Mouse (Mus musculus): ENCODE data around the gene Trpm3. TPM values are rescaled to one million over a fixed set of nuclear protein-coding genes. Genes with fewer than 3 reads are reported as not detected.

Gene Trpm3
- polyA plus RNA-seq, 1 experiment from 2014 or later = 0.23 TPM

GRCm38 (mm10) chr19:22719027-22719426 is 580.2 kb downstream of the Trpm3 start:
- H3K4me2 ChIP-seq (replicated peaks; ENCODE audit: low read depth) = no peak overlapping the region
- 61% methylated on average over 2 of the region's 2 CpGs for WGBS
- TF ChIP-seq CTCF (IDR thresholded peaks at IDR 0.05; ENCODE audit: low read depth) = no peak

GRCm38 (mm10) chr19:22729846-22730245 is 591.0 kb downstream of the Trpm3 start:
- no peak overlapping the region for H3K27ac ChIP-seq (ENCODE audit: low read depth, low read length)
- no peaks in the 10 kb centered on the region for H3K27me3 ChIP-seq (replicated peaks; ENCODE audit: control insufficient read depth, insufficient read depth, low read length)
- no peak for ATAC-seq
- no peak overlapping the region for H3K4me3 ChIP-seq (ENCODE audit: low read depth, low read length)
- no peak overlapping the region for H3K4me2 ChIP-seq (replicated peaks; ENCODE audit: low read depth)
- no peaks in the 10 kb centered on the region for H3K4me1 ChIP-seq (replicated peaks; ENCODE audit: control insufficient read depth, insufficient read depth, low read length)
- H3K36me3 ChIP-seq (ENCODE audit: control insufficient read depth, insufficient read depth) = no peaks in the 10 kb centered on the region
- H3K9me3 ChIP-seq (ENCODE audit: control insufficient read depth) = no peaks in the 10 kb centered on the region
- H3K9ac ChIP-seq (ENCODE audit: low read depth, low read length) = no peak overlapping the region
- 70% methylated on average over 2 of the region's 2 CpGs for whole genome bisulfite sequencing
- TF ChIP-seq CTCF (IDR thresholded peaks at IDR 0.05; ENCODE audit: low read depth) = no peak

More at GRCm38 (mm10) chr19:22719027-22719426, 580.2 kb downstream of the Trpm3 start:
- H3K4me1 ChIP-seq (replicated peaks; ENCODE audit: control insufficient read depth, insufficient read depth, low read length) = no peaks in the 10 kb centered on the region
- H3K27ac ChIP-seq (ENCODE audit: low read depth, low read length) = no peak overlapping the region
- no peaks in the 10 kb centered on the region for H3K36me3 ChIP-seq (ENCODE audit: control insufficient read depth, insufficient read depth)
- ATAC-seq = no peak
- H3K4me3 ChIP-seq (ENCODE audit: low read depth, low read length) = no peak overlapping the region
- no peaks in the 10 kb centered on the region for H3K9me3 ChIP-seq (ENCODE audit: control insufficient read depth)
- no peaks in the 10 kb centered on the region for H3K27me3 ChIP-seq (replicated peaks; ENCODE audit: control insufficient read depth, insufficient read depth, low read length)
- no peak overlapping the region for H3K9ac ChIP-seq (ENCODE audit: low read depth, low read length)

GRCm38 (mm10) chr19:22730971-22731370 is 592.1 kb downstream of the Trpm3 start:
- H3K4me2 ChIP-seq (replicated peaks; ENCODE audit: low read depth) = no peak overlapping the region
- no peaks in the 10 kb centered on the region for H3K36me3 ChIP-seq (ENCODE audit: control insufficient read depth, insufficient read depth)
- H3K27me3 ChIP-seq (replicated peaks; ENCODE audit: control insufficient read depth, insufficient read depth, low read length) = no peaks in the 10 kb centered on the region
- H3K27ac ChIP-seq (ENCODE audit: low read depth, low read length) = no peak overlapping the region
- no peak overlapping the region for H3K4me3 ChIP-seq (ENCODE audit: low read depth, low read length)
- no peak for ATAC-seq
- H3K4me1 ChIP-seq (replicated peaks; ENCODE audit: control insufficient read depth, insufficient read depth, low read length) = no peaks in the 10 kb centered on the region
- TF ChIP-seq CTCF (IDR thresholded peaks at IDR 0.05; ENCODE audit: low read depth) = no peak
- H3K9ac ChIP-seq (ENCODE audit: low read depth, low read length) = no peak overlapping the region
- H3K9me3 ChIP-seq (ENCODE audit: control insufficient read depth) = no peaks in the 10 kb centered on the region

GRCm38 (mm10) chr19:22736870-22737269 is 598.0 kb downstream of the Trpm3 start:
- H3K4me3 ChIP-seq (ENCODE audit: low read depth, low read length) = no peak overlapping the region
- H3K4me1 ChIP-seq (replicated peaks; ENCODE audit: control insufficient read depth, insufficient read depth, low read length) = no peaks in the 10 kb centered on the region
- H3K4me2 ChIP-seq (replicated peaks; ENCODE audit: low read depth) = no peak overlapping the region
- H3K27ac ChIP-seq (ENCODE audit: low read depth, low read length) = no peak overlapping the region
- no peaks in the 10 kb centered on the region for H3K36me3 ChIP-seq (ENCODE audit: control insufficient read depth, insufficient read depth)
- ATAC-seq = no peak
- no peaks in the 10 kb centered on the region for H3K9me3 ChIP-seq (ENCODE audit: control insufficient read depth)
- 47% methylated on average over 2 of the region's 2 CpGs for WGBS
- no peak overlapping the region for H3K9ac ChIP-seq (ENCODE audit: low read depth, low read length)
- no peaks in the 10 kb centered on the region for H3K27me3 ChIP-seq (replicated peaks; ENCODE audit: control insufficient read depth, insufficient read depth, low read length)
- no peak for TF ChIP-seq CTCF (IDR thresholded peaks at IDR 0.05; ENCODE audit: low read depth)

- H3K4me3 ChIP-seq (ENCODE audit: low read depth, low read length) = no peak overlapping the region
- H3K9me3 ChIP-seq (ENCODE audit: control insufficient read depth) = no peaks in the 10 kb centered on the region
- TF ChIP-seq CTCF (IDR thresholded peaks at IDR 0.05; ENCODE audit: low read depth) = no peak
- no peaks in the 10 kb centered on the region for H3K4me1 ChIP-seq (replicated peaks; ENCODE audit: control insufficient read depth, insufficient read depth, low read length)
- H3K4me2 ChIP-seq (replicated peaks; ENCODE audit: low read depth) = no peak overlapping the region
- no peak for ATAC-seq
- WGBS = 62% methylated on average over 3 of the region's 3 CpGs
- no peaks in the 10 kb centered on the region for H3K36me3 ChIP-seq (ENCODE audit: control insufficient read depth, insufficient read depth)
- no peaks in the 10 kb centered on the region for H3K27me3 ChIP-seq (replicated peaks; ENCODE audit: control insufficient read depth, insufficient read depth, low read length)
- no peak overlapping the region for H3K27ac ChIP-seq (ENCODE audit: low read depth, low read length)
- H3K9ac ChIP-seq (ENCODE audit: low read depth, low read length) = no peak overlapping the region
These were observed 600.4 kb downstream of the Trpm3 start for GRCm38 (mm10) chr19:22739240-22739639.

GRCm38 (mm10) chr19:22753311-22753809 is 614.5 kb downstream of the Trpm3 start:
- H3K9ac ChIP-seq (ENCODE audit: low read depth, low read length) = no peak overlapping the region
- TF ChIP-seq CTCF (IDR thresholded peaks at IDR 0.05; ENCODE audit: low read depth) = no peak
- no peaks in the 10 kb centered on the region for H3K27me3 ChIP-seq (replicated peaks; ENCODE audit: control insufficient read depth, insufficient read depth, low read length)
- H3K4me3 ChIP-seq (ENCODE audit: low read depth, low read length) = no peak overlapping the region
- H3K9me3 ChIP-seq (ENCODE audit: control insufficient read depth) = no peaks in the 10 kb centered on the region
- WGBS = 47% methylated on average over 13 of the region's 13 CpGs
- no peaks in the 10 kb centered on the region for H3K36me3 ChIP-seq (ENCODE audit: control insufficient read depth, insufficient read depth)
- no peak for ATAC-seq
- no peaks in the 10 kb centered on the region for H3K4me1 ChIP-seq (replicated peaks; ENCODE audit: control insufficient read depth, insufficient read depth, low read length)
- no peak overlapping the region for H3K4me2 ChIP-seq (replicated peaks; ENCODE audit: low read depth)
- no peak overlapping the region for H3K27ac ChIP-seq (ENCODE audit: low read depth, low read length)

- H3K27ac ChIP-seq (ENCODE audit: low read depth, low read length) = no peak overlapping the region
- 89% methylated on average over 10 of the region's 10 CpGs for WGBS
- ATAC-seq = no peak
These were observed 615.2 kb downstream of the Trpm3 start for GRCm38 (mm10) chr19:22754071-22754470.

More at GRCm38 (mm10) chr19:22754071-22754470, 615.2 kb downstream of the Trpm3 start:
- no peak overlapping the region for H3K4me2 ChIP-seq (replicated peaks; ENCODE audit: low read depth)
- no peak overlapping the region for H3K9ac ChIP-seq (ENCODE audit: low read depth, low read length)
- H3K36me3 ChIP-seq (ENCODE audit: control insufficient read depth, insufficient read depth) = no peaks in the 10 kb centered on the region
- no peaks in the 10 kb centered on the region for H3K4me1 ChIP-seq (replicated peaks; ENCODE audit: control insufficient read depth, insufficient read depth, low read length)
- no peaks in the 10 kb centered on the region for H3K27me3 ChIP-seq (replicated peaks; ENCODE audit: control insufficient read depth, insufficient read depth, low read length)
- no peaks in the 10 kb centered on the region for H3K9me3 ChIP-seq (ENCODE audit: control insufficient read depth)
- TF ChIP-seq CTCF (IDR thresholded peaks at IDR 0.05; ENCODE audit: low read depth) = no peak
- no peak overlapping the region for H3K4me3 ChIP-seq (ENCODE audit: low read depth, low read length)
